Mouse (Mus musculus): Measurements from ENCODE around the gene Klhl12.

The Klhl12 gene

GRCm38 (mm10) chr1:134450201-134450600, 5.1 kb upstream of the Klhl12 start:
- no peak for DNase-seq (ENCODE audit: low spot score)

DNA sequence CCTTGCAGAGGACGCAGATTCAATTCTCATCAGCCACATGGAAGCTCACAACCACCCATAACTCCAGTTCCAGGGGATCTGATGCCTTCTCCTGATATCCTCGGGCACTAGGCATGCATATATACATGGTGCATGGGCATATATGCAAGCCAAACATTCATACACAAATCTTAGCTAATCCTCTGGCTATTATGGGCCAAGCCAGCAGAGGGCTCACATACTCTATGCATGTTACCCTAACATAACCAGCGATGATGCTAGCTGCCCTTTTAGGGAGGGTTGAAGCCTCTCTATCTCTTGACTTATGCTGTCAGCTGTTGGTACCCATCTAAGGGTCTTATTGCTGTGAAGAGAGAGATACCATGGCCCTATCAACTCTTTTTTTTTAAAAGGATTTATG, 4.3 kb upstream of the Klhl12 start:
- DNase-seq (ENCODE audit: low spot score): peak; percentile 69

GRCm38 (mm10) chr1:134456060-134456459, 729 bp downstream of the Klhl12 start:
- no peak for DNase-seq (ENCODE audit: low spot score)

DNA sequence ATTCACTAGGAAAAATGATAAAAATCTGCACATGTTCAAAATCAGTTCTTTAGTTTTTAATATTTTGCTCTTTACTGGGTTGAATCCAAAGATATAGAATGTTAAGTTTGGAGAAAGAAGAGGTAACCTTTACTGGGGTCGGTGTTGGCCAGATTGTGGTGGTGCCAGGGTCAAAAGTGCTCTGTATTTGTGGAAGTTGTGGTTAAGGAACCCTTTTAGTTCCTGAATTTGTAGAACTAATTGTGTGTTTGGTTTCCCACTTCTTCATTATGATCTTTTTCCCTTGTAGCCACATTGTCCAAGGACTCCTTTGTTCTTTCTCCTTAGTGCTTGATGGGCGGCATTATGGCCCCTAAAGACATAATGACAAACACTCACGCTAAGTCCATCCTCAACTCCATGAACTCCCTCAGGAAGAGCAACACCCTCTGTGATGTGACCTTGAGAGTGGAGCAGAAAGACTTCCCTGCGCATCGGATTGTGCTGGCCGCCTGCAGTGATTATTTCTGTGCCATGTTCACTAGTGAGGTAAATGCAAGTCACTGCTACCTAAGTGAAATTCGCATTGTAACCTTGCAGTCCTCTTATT, 2.9 kb downstream of the Klhl12 start:
- DNase-seq (ENCODE audit: low spot score): no peak

DNA sequence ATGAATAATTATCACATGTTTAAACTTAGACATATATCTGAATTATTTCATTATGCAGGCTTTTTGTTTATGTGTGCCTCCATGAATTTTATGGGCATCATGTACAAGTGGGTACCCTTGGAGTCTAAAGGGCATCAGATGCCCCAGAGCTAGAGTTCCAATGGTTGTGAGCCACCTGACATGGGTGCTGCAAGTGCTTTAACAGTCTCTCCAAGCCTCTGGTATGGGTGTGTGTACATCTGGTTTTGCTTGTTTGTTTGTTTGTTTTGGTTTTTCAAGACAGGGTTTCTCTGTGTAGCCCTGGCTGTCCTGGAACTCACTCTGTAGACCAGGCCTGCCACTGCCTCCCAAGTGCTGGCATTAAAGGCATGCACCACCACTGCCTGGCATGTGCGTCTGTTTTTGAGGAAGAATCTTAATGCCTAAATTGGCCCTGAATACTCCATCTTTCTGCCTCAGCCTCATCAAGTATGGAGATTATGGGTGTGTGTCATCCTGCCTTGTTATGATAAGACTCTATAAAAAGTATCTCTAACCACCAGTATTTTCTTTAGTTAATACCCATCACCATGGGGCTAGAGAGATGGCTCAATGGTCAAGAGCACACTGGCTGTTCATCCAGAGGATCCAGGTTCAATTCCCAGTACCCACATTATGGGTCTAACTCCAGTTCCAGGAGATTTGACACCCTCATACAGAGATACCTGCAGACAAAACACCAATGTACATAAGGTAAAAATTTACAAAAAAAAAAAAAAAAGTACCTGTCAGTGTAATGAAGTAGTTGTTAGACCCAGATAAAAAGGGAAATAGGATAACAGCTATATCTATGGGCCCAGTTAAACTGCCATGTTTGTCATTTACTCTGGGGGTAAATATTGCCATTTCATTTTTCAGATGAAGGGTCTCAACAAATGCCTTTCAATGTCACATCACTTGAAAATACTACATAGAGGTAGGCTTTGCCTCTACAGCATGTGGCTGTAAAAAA, 5.3 kb downstream of the Klhl12 start:
- no peak for DNase-seq (ENCODE audit: low spot score)

DNA sequence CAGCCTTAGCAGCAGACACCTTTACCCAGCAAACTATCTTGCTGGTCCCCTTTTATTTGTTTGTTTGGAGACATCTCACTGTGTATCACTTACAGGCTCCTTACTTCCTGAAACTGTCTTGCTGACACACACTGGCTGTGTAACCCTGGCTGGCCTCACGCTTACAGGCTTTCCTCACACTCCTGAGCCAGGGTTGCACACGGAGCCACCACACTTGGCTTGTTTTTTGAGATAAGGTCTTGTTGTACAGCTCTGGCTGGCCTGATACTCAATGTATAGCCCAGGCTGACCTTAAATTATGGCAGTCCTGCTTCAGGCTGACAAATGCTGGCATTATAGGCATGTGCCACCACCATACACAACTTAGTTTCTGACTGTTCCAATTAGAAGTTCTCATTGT, 29.3 kb downstream of the Klhl12 start:
- no peak for DNase-seq (ENCODE audit: low spot score)

DNA sequence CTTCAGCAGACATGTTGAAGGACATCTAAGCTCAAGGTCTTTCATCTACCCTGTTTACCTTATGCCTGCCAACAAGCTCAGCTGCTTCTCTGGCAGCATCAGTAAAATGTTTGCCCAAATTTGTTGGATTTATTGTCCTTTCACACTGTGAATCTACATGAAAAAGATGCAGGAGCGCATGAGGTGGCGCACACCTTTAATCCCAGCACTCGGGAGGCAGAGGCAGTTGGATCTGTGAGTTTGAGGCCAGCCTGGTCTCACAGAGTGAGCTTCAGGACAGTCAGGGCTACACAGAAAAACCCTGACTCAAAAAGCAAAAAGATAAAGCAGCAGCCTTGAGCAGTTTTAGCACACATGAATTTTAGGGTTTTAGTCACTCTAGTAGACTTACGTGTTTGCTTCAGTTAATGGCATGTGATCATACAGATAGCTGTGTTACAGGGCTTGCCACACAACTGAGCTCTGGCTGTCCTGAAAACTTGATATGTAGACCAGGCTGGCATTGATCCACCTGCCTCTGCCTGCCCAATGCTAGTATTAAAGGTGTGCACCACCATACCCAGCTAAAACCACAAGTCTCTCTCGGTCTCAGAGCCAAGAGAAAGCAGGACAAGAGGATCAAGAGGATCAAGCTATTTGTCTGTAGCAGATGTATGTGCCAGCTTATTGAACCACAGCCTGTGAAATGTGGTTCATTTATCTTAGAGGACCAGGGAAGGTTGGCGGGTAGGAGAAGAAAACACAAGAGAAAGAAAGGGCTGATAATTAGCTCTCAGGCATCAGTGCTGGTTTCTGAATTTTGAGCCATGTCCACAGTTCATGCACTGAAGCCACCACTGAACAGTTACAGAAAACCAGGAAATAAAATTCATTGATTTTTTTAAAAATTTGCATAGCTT, 35.8 kb downstream of the Klhl12 start:
- DNase-seq (ENCODE audit: low spot score): no peak

GRCm38 (mm10) chr1:134492276-134492675, 36.9 kb downstream of the Klhl12 start:
- no peak for DNase-seq (ENCODE audit: low spot score)

DNA sequence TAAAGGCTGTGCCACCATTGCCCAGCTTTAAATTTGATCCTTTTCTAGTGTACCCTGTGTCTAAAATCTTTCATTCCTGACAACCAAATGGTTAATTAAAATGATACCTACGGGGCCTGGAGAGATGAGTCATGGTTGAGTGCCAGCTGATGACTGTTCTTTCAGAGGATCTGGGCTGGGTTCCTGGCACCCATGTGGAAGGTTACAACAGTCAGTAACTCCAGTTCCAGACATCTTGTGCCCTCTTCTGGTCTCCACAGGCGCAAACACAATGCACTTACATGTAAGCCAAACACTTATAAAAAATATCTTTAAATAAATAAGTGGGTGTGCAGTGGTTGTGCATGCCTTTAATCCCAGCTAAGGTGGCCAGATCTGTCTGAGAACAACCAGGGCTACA, 38.2 kb downstream of the Klhl12 start:
- no peak for DNase-seq (ENCODE audit: low spot score)

- no peak for DNase-seq (ENCODE audit: low spot score)
Measured at GRCm38 (mm10) chr1:134493956-134494355, 38.6 kb downstream of the Klhl12 start.

- peak; percentile 98 for DNase-seq (ENCODE audit: low spot score)
Measured at GRCm38 (mm10) chr1:134494428-134495215, 39.3 kb downstream of the Klhl12 start, which contains the start of gene Rabif. Gene Rabif, plus strand, starts transcription at chr1:134494648.

GRCm38 (mm10) chr1:134495216-134495539, 39.8 kb downstream of the Klhl12 start:
- DNase-seq (ENCODE audit: low spot score): no peak

DNA sequence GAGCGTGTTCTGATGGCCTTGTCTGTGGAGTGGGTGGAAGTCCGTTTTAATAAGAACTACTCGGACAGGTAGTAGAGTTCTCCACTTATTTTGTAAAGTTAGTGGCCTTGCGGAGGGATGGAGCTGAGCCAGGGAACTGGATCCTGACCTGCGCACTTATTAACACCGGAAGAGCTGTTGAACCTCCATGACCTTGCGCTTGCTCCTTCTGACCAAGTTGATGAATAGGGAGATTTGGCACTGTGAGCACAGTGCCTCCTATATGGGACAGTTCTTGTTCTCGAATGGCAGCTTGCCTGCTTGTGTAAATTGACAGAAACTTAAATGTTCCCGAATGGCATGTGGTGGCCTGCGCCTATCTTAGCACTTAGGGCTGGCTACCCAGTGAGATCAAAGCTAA, 40.7 kb downstream of the Klhl12 start:
- DNase-seq (ENCODE audit: low spot score): no peak

- no peak for DNase-seq (ENCODE audit: low spot score)
Measured at GRCm38 (mm10) chr1:134500916-134501315, 45.6 kb downstream of the Klhl12 start.

GRCm38 (mm10) chr1:134506201-134506600, 50.9 kb downstream of the Klhl12 start:
- DNase-seq (ENCODE audit: low spot score): no peak

DNA sequence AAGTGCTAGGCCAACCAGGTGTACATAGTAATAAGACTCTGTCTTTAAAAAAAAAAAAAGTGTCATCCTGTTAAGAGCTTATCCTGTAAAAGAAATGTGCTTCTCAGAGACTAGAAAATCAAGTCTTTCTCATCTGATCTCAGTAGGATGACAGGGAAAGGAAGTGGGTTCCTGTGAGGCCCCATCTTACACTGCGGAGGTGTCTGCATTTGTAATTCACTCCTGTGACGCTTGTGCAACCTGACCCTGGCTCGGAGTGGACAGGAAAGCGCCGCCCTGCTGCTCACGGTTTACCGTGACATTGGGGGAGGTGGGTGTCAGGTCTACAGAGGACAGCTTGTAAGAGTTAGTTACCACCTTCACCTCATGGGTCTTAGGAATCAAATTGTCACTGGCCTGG, 54.7 kb downstream of the Klhl12 start:
- no peak for DNase-seq (ENCODE audit: low spot score)

DNA sequence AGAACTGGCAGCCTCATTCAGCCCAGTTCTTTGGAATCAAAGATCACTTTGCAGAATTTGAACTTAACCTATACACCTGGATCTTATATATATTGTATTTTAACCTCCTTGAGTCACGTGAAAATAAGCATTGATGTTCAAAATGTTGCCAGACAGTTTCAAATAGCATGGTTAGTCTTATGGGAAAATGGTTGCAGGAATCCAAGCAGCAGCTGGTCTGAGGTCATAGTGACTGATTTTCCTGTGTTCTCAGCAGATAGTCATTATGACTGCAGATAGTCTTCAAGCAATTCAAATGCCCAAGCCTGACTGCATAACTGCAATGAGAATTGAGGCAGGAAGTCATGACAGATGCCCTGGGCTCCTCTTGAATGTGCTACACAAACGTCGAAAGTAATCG, 56.9 kb downstream of the Klhl12 start:
- no peak for DNase-seq (ENCODE audit: low spot score)

GRCm38 (mm10) chr1:134512584-134512983, 57.3 kb downstream of the Klhl12 start:
- DNase-seq (ENCODE audit: low spot score): no peak

- peak; percentile 67 for DNase-seq (ENCODE audit: low spot score)
Measured at GRCm38 (mm10) chr1:134513312-134513860, 58.1 kb downstream of the Klhl12 start.

- no peak for DNase-seq (ENCODE audit: low spot score)
Measured at GRCm38 (mm10) chr1:134513876-134514590, 58.7 kb downstream of the Klhl12 start.

DNA sequence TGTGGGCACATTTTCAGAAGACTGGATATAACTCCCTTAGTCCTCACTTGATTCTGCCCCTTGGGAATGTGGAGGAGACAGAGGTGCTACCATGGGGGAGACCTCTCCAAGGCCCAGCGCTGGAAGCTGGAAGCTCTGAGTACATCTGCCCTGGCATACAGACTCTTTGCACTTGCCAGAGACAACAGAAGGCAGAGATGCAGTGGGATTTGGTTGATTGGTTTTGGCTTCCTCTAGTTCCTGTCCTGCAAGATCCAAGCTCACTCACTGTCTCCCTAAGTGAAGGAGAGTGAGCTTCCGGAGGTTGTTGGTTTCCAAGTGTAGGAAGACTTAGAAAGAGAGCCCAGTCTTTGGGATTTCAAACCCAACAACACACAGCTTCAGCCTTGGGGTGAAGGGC, 60.6 kb downstream of the Klhl12 start:
- no peak for DNase-seq (ENCODE audit: low spot score)
